Mouse (Mus musculus): ENCODE results near the gene Atg2a. TPM values are rescaled to one million over a fixed set of nuclear protein-coding genes. Genes with fewer than 3 reads are reported as not detected.

Gene Atg2a
- total and polyA plus RNA-seq, 3 experiments: 2.8 to 13.9 (median 9.5) TPM

DNA sequence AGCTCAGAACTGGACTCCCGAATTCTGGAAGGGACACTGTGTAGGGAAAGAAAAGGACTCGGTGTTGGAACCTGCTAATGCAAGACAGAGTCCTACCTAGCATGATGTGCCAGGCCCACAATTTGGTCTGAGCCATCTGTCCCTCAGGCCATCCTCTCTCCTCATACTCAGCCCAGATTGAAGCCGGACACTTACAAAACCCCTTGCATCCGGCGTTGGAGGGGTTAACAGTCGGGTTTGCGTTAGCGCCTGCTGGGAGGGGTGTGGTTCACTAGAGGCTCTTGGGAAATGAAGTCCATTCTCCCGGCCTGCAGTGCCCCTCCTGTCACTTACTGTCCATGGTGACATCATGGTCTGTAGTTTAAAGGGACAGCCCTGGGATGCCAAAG is 5.4 kb upstream of the Atg2a start (continued):
- peak; percentile 72; the same call in 1 of the 2 replicates for TF ChIP-seq IRF4 (IDR thresholded peaks at IDR 0.05; ENCODE audit: low read depth, low read length)
- peak; percentile 87 for TF ChIP-seq HCFC1 (IDR thresholded peaks at IDR 0.05; ENCODE audit: low read depth, low read length)
- no peak for TF ChIP-seq ZC3H11A (IDR thresholded peaks at IDR 0.05; ENCODE audit: low read depth, low read length)
- peak; percentile 41; the same call in 1 of the 2 replicates for TF ChIP-seq TCF12 (IDR thresholded peaks at IDR 0.05; ENCODE audit: low read depth, low read length)
- no peak for TF ChIP-seq ZKSCAN1 (IDR thresholded peaks at IDR 0.05; ENCODE audit: borderline replicate concordance, low read depth, low read length)
- peak; percentile 45; the same call in 1 of the 2 replicates for TF ChIP-seq NELFE (IDR thresholded peaks at IDR 0.05; ENCODE audit: low read depth, low read length)
- TF ChIP-seq USF2 (conservative IDR thresholded peaks at IDR 0.05; ENCODE audit: low read depth, low read length): no peak
- TF ChIP-seq JUN (IDR thresholded peaks at IDR 0.05; ENCODE audit: insufficient read depth, low read depth, low read length): peak; percentile 92
- peak; percentile 67 for TF ChIP-seq NRF1 (IDR thresholded peaks at IDR 0.05; ENCODE audit: low read depth, low read length)
- TF ChIP-seq ELF1 (IDR thresholded peaks at IDR 0.05; ENCODE audit: low read depth, low read length): peak; percentile 69; the same call in 1 of the 2 replicates
- peak; percentile 93; the same call in 1 of the 2 replicates for TF ChIP-seq KAT2A (IDR thresholded peaks at IDR 0.05; ENCODE audit: insufficient replicate concordance, low read length)
- TF ChIP-seq MAFK (IDR thresholded peaks at IDR 0.05; ENCODE audit: insufficient replicate concordance, low read length): no peak
- TF ChIP-seq TBP (conservative IDR thresholded peaks at IDR 0.05; ENCODE audit: low read depth, low read length): no peak
- TF ChIP-seq MEF2A (IDR thresholded peaks at IDR 0.05; ENCODE audit: borderline replicate concordance, low read depth, low read length): 0 out of 2 replicates have a peak, but pooled peaks have one; percentile 63
- TF ChIP-seq POLR2AphosphoS2 (IDR thresholded peaks at IDR 0.05; ENCODE audit: low read depth, low read length): peak; percentile 47; the same call in 1 of the 2 replicates
- TF ChIP-seq EP300 (IDR thresholded peaks at IDR 0.05; ENCODE audit: low read length): no peak
- TF ChIP-seq CHD1 (IDR thresholded peaks at IDR 0.05; ENCODE audit: low read depth, low read length): peak; percentile 68; the same call in 1 of the 2 replicates
- TF ChIP-seq BHLHE40 (IDR thresholded peaks at IDR 0.05; ENCODE audit: low read depth, low read length): peak; percentile 37; the same call in 1 of the 2 replicates
- TF ChIP-seq MXI1 (IDR thresholded peaks at IDR 0.05; ENCODE audit: low read depth, low read length): peak; percentile 49

DNA sequence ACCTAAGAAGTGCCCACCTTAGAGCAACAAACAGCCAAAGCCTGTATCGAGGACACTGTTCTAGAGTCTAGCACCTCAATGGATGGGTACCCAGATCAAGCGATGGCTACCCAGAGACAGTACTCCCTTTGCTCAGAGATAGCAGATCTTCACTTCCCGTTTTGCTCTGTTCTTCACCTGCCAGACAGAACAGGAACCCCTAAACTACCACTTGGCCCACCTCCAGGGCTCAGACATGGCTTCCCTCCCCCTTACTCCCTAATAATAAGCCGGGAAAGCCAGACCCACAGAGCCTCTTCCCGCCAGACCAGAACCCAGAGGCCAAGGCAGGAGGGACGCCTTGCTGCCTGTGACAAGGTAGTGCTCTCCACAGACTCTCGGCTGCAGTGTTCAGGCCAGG is 4.6 kb upstream of the Atg2a start:
- in situ Hi-C loops (cut with MboI; ENCODE audit: low pct_ligation_motif_present, low pct_unique_long_range_greater_than_20kb, low sequenced_read_pairs) (no loop called here), dilution Hi-C loops (cut with MboI; ENCODE audit: extremely low pct_ligation_motif_present, extremely low pct_unique_long_range_greater_than_20kb, low sequenced_read_pairs) (no loop called here)
- no peak overlapping the region for H3K27ac ChIP-seq (ENCODE audit: insufficient read depth, low read depth)
- H3K4me1 ChIP-seq (ENCODE audit: control insufficient read depth in 1 of 2, insufficient read depth in 2 of 2): peaks cover 0 to 21% of the 10 kb centered on the region in 2 experiments; a peak in 2 of 4 replicates
- peaks cover 0 to 7% of the 10 kb centered on the region in 2 experiments for H3K36me3 ChIP-seq (replicated peaks in 1 of 2; ENCODE audit: control insufficient read depth in 1 of 2, insufficient read depth in 1 of 2, low read length in 1 of 2)
- no peak overlapping the region for H3K9ac ChIP-seq (ENCODE audit: insufficient read depth, low read depth)
- H3K27me3 ChIP-seq (replicated peaks): no peaks in the 10 kb centered on the region
- H3K79me2 ChIP-seq (replicated peaks; ENCODE audit: control insufficient read depth, extremely low read depth, insufficient read depth, poor library complexity, severe bottlenecking): 0 out of 2 replicates have a peak, but pooled peaks cover 2% of the 10 kb centered on the region
- no peak overlapping the region for H3K4me3 ChIP-seq (replicated peaks in 1 of 3; ENCODE audit: low read depth in 2 of 3, low read length in 2 of 3, poor library complexity in 1 of 3)
- DNase-seq (ENCODE audit: extremely low read depth): no peak
- no peak overlapping the region for H3K4me2 ChIP-seq (ENCODE audit: insufficient read depth, low read depth, poor library complexity, severe bottlenecking)
- no peak for TF ChIP-seq UBTF (IDR thresholded peaks at IDR 0.05; ENCODE audit: low read depth, low read length)
- no peak for TF ChIP-seq MEF2A (IDR thresholded peaks at IDR 0.05; ENCODE audit: borderline replicate concordance, low read depth, low read length)
- no peak for TF ChIP-seq MAX (IDR thresholded peaks at IDR 0.05; ENCODE audit: low read length)
- no peak for TF ChIP-seq JUND (conservative IDR thresholded peaks at IDR 0.05; ENCODE audit: low read depth, low read length)
- no peak for TF ChIP-seq GABPA (IDR thresholded peaks at IDR 0.05; ENCODE audit: insufficient replicate concordance, low read depth, low read length)
- TF ChIP-seq CHD2 (IDR thresholded peaks at IDR 0.05; ENCODE audit: low read length): no peak
- TF ChIP-seq MYC (IDR thresholded peaks at IDR 0.05; ENCODE audit: low read depth, low read length): no peak
- TF ChIP-seq EP300 (IDR thresholded peaks at IDR 0.05; ENCODE audit: low read length): no peak
- no peak for TF ChIP-seq E2F4 (IDR thresholded peaks at IDR 0.05; ENCODE audit: insufficient replicate concordance, low read depth, low read length)
- TF ChIP-seq POLR2A (IDR thresholded peaks at IDR 0.05; ENCODE audit: low read depth, low read length): no peak
- no peak for TF ChIP-seq USF2 (conservative IDR thresholded peaks at IDR 0.05; ENCODE audit: low read depth, low read length)
- TF ChIP-seq JUN (IDR thresholded peaks at IDR 0.05; ENCODE audit: insufficient read depth, low read depth, low read length): no peak
- TF ChIP-seq MAFK (IDR thresholded peaks at IDR 0.05; ENCODE audit: insufficient replicate concordance, low read length): no peak
- no peak for TF ChIP-seq HCFC1 (IDR thresholded peaks at IDR 0.05; ENCODE audit: low read depth, low read length)
- no peak for TF ChIP-seq MAZ (IDR thresholded peaks at IDR 0.05; ENCODE audit: low read depth, low read length)
- TF ChIP-seq TCF12 (IDR thresholded peaks at IDR 0.05; ENCODE audit: low read depth, low read length): no peak
- TF ChIP-seq USF1 (IDR thresholded peaks at IDR 0.05; ENCODE audit: low read depth, low read length): no peak
- no peak for TF ChIP-seq PAX5 (IDR thresholded peaks at IDR 0.05; ENCODE audit: low read length)
- TF ChIP-seq ZKSCAN1 (IDR thresholded peaks at IDR 0.05; ENCODE audit: borderline replicate concordance, low read depth, low read length): no peak
- no peak for TF ChIP-seq RCOR1 (conservative IDR thresholded peaks at IDR 0.05; ENCODE audit: low read depth, low read length)
- H3K9me3 ChIP-seq (replicated peaks; ENCODE audit: low read length): no peaks in the 10 kb centered on the region
